Mouse (Mus musculus) adrenal gland, adult (tissue): ENCODE results near the gene Fignl2.
A peak's percentile ranks its signal among the peaks of the same experiment; 100 is the strongest.
"Not testable (repeated sequence)": the region's sequence is repeated elsewhere in the genome, so short reads cannot be mapped to it uniquely, and the experiment has no call there.

ENCODE experiments used
- DNase-seq, 2 experiments: peaks; one replicate each; pipeline ENCODE4 v3.0.0; 2022 to 2023; ENCODE audit warnings: low spot score in 1 of 2; ENCODE audit not compliant: inconsistent age in 2 of 2

Fignl2 gene

GRCm38 (mm10) chr15:101077813-101078730, at the start of gene Fignl2:
Fignl2 (minus strand) TSS chr15:101078567.
- peak; percentile 66 to 83 for DNase-seq

DNA sequence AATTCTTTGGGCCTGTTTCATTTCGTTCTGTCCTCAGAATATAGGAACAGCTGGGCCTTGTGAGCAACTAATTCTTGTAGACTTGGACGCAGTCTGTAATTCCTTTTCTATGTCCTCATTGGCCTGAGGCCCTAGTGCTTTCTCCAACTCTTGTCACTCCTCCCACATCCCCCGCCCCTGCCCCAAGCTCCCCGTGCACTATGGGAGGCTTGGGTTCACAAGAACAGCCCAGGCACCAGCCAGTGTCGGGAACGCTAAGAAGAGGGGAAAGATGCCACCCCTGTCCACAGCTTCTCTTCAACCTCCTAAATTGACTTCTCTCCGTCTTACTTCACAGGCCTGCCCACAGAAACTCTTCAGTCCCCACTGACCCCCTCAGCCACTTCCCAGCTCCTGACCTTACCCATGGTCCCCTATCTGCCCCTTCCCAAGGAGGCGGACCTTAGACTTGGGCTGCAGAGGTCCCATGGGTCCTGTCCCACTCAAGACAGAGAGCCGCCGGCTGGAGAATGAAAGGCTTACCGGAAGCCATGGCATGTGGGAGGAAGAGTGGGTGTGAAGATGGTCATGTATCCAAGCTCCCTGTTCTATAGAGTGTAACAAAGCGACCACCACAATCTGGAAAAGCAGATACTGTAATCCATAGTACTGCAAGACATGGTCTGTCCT, 48.6 kb upstream of the Fignl2 start:
- DNase-seq, result no peak

- no peak for DNase-seq
Measured at GRCm38 (mm10) chr15:101125561-101125960, 47.2 kb upstream of the Fignl2 start.

DNA sequence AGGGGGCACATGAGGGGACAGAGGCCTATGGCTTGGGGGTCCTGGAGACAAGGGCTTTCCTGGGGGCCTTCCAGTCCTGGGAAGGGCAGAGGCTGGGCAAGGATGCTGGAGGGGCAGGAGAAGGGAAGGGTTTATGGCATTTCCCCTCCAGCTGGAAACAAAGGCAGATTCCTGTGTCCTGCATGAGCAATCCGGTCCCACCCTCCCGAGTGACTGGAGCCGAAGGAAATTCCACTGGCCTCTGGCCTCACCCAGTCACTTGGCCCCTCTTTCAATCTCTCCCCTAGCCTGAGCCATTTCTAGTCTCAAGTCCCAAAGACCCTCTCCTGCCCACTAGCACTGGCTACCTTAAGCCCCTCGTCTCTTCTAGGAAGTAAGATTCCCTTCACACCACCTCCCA, 44.8 kb upstream of the Fignl2 start:
- peak in 1 of 2 experiments; percentile 57 for DNase-seq

DNA sequence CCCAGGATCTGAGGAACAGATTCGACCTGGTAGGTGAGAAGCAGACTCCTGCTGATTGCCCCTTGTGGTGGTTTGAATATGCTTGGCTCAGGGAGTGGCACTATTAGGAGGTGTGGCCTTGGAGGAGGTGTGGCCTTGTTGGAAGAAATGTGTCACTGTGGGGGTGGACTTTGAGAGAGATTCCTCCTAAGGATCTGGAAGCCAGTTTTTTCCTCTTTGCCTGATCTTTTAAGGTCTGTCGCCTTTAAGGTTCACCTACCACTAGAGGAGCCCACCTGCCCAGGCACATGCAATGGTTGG, 43.9 kb upstream of the Fignl2 start:
- peak in 1 of 2 experiments; percentile 73 for DNase-seq

DNA sequence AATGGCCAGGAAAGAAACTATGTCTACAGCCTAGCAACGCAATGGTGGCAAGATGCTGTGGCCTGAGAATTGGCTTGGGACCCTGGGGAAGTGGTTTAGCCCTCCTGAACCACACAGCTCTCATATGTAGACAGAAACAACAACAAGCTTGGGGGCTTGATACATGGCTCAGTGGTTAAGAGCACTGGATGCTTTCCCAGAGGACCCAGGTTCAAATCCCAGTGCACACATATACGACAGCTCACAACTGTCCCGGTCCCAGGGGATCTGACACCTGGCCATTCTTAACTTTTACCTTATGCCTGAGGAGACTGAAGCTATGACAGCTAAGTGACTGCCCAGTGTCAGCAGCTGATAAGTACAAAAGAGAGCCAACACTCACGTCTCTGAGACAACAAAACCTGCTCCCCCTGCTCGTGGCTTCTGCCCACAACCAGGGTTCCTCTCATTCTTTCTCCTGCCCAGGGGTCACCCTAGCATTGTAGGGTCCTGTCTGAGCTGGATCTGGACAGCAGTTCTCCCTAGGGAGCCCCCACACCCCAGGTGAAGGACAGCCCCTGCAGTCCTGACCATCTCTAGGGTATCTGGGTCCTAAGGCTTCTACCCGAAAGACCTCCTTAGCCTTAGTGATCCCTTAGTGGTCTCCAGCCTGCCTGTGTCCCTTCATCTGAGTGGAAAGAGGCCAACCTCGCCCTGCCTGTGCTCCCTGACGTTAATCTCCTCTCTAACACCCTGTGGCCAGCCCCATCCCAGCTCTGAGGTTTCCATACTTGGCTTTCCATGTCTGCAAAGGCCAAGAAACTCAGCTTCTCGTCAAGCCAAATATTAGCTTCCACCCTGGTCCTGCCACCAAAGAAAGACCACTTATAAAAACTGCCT, 43.3 kb upstream of the Fignl2 start:
- DNase-seq, result no peak

- DNase-seq, result peak in 1 of 2 experiments; percentile 89
Measured at GRCm38 (mm10) chr15:101118399-101119125, 40.2 kb upstream of the Fignl2 start.

GRCm38 (mm10) chr15:101115511-101116110, 37.2 kb upstream of the Fignl2 start, which contains the start of gene Ankrd33:
Ankrd33 (plus strand) TSS chr15:101115755.
- no peak for DNase-seq

GRCm38 (mm10) chr15:101113778-101114177, 35.4 kb upstream of the Fignl2 start:
- DNase-seq, result not testable (repeated sequence)

DNA sequence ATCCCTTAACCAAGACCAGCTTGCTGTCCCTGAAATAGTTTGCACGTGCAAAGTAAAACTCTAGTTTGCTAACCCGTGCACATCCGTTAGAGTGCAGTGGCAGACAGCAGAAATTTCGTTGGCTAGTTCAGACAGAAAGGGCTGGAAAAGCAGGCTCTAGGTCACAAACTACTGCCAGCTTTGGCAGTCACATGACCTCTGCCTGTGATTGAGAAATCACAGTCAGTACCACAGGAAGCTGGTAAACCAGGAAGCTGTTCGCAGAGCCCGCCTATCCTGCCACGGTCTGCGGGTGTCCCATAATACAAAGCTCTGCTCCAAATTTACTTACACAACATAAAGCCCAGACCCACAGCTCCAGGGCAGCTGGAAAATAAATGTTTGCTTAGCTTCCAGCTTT, 34.8 kb upstream of the Fignl2 start:
- peak; percentile 48 to 84 for DNase-seq

DNA sequence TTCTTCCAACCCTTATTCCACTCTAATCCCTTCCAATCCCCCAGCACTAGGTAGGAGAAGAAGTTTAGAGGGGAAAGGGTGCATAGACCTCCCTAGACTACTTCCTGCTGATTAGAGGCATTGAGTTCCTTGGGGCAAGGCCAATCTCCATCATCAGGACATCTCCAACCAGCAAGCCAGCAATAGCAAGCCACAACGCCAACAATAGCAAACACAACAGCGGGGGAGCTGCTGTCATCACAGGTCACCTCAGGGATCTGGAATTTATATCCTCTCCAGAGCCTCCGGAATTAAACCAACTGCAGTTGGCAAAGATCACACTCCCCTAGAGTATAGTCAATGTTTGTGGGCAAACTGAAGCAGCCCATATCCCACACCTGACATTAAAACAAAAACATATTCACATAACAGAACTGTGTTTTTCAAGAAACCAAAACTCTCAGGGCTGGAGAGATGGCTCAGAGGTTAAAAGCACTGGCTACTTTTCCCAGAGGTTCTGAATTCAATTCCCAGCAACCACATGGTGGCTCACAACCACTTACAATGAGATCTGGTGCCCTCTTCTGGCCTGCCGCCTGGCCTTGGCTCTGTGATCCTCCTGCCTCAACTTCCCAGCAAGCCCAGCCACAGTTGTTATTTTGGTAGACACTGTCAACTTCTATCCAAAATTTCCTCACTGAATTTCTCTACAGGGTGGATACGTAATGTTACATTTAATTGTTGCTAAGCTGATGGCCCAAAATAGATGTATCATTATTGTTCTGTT, 29.7 kb upstream of the Fignl2 start:
- DNase-seq, result no peak

DNA sequence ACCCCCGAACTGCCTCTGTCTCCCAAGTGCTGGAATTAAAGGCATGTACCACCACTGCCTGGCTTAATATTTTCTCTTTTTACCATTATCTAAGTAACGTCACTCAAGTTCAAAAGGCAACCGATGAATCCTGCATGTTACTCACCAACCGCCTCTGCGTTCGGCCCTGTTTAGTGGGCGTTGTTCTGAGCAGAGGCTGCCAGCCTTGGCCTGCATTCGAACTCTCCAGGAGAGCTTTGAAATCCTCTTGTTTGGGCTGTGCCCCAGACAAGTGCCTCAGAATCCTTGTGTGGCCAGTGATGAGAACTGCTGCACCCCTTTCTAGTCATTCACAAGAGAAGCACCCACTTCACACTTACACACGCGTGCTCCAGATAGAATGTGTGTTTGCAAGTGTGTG, 27.6 kb upstream of the Fignl2 start:
- DNase-seq, result peak in 1 of 2 experiments; percentile 77

- DNase-seq, result peak; percentile 91 to 97
Measured at GRCm38 (mm10) chr15:101105496-101105994, 27.2 kb upstream of the Fignl2 start.

GRCm38 (mm10) chr15:101103605-101104304, 25.4 kb upstream of the Fignl2 start:
- DNase-seq, result no peak

DNA sequence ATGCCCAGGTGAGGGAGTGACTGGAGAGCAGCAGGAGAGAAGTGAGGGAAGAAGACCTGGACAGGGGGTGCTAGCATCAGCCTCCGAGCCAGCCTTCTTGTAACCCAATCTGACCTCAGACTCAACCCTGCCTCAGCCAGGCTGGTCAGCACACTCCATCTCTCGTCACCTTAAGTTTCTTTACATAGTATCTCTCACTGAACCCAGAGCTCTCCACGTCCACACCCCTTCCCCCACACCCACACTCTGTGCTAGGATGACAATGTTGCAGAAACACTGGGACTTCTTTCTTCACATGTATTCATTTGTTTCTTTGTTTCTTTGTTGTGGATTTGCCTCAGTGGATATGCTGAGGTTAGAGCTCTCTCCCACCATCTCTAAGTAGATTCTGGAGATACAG, 22.6 kb upstream of the Fignl2 start:
- DNase-seq, result no peak

- peak in 1 of 2 experiments; percentile 68 for DNase-seq
Measured at GRCm38 (mm10) chr15:101097985-101098651, 19.8 kb upstream of the Fignl2 start.

DNA sequence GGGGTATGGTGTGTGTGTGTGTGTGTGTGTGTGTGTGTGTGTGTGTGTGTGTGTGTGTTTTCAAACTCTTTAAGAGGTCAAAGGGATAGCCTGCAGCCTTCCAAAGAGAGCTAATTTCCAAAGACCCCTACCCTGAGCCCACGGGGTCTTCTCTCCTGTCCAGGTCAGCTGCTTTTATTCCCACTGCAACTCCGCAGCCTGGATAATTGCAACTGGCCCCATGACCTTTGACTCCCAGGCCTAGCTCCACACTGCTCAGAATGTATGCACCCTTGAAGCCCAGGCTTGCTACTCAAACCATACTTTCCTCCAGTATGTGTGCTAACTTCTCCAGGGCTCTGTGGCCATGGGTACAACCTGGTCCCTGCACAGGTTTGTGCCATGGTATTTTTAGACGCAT, 17.0 kb upstream of the Fignl2 start:
- DNase-seq, result no peak

DNA sequence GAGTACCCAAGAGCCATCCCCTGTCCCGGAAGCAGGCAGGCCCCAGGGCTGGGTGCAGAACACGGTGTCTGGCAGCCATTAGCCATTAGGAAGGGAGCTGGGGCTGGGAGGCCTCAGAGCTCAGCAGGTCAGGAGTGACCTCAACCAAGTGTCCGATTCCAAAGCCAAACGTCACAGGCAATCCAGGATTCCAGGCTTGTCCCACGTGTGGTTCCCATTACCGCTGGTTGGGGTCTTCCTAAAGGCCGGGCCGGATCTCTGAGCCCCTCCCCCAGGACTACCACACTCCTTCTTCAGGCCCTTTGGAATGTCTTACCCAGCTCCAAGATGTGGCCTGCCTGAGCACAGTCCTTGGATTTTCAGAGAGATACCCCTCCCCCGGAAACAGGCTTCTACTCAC, 16.6 kb upstream of the Fignl2 start:
- DNase-seq, result no peak
